Mouse (Mus musculus): Measurements from ENCODE around the gene Dennd6a. TPM values are rescaled to one million over a fixed set of nuclear protein-coding genes. Genes with fewer than 3 reads are reported as not detected.
"Not testable (repeated sequence)": the region's sequence is repeated elsewhere in the genome, so short reads cannot be mapped to it uniquely, and the experiment has no call there.

Gene Dennd6a
- 18.0 and 18.3 TPM in 2 replicates for polyA plus RNA-seq (2015; fragmentation: Nextera tagmentation; extraction: Ambion mirVana)

- H3K4me2 ChIP-seq; ATAC-seq (ENCODE audit: low FRiP score, low read depth); H3K9ac ChIP-seq; H3K36me3 ChIP-seq; H3K4me1 ChIP-seq (replicated peaks); H3K27me3 ChIP-seq; H3K9me3 ChIP-seq; H3K4me3 ChIP-seq; H3K27ac ChIP-seq (replicated peaks): not testable (repeated sequence)
- WGBS = 87% methylated on average over 5 of the region's 5 CpGs
Observed at GRCm38 (mm10) chr14:26573556-26573955, at the start of gene Dennd6a. TSS of gene Dennd6a (plus strand) at chr14:26573856.

GRCm38 (mm10) chr14:26525955-26526354 is 47.7 kb upstream of the Dennd6a start:
- Histone ChIP-seq H3K9me3 (no peaks in the 10 kb centered on the region), H3K4me1 (replicated peaks) (peaks cover 23% of the 10 kb centered on the region), H3K36me3 (no peaks in the 10 kb centered on the region), H3K9ac (no peak overlapping the region), H3K4me3 (no peak overlapping the region), H3K27ac (replicated peaks) (no peak overlapping the region), H3K27me3 (no peaks in the 10 kb centered on the region), H3K4me2 (no peak overlapping the region)
- ATAC-seq (ENCODE audit: low FRiP score, low read depth) = no peak
- WGBS = 43% methylated on average over 3 of the region's 3 CpGs

GRCm38 (mm10) chr14:26528296-26528695 is 45.4 kb upstream of the Dennd6a start:
- Histone ChIP-seq H3K9ac (no peak overlapping the region), H3K4me1 (replicated peaks) (peaks cover 44% of the 10 kb centered on the region), H3K9me3 (no peaks in the 10 kb centered on the region), H3K27ac (replicated peaks) (no peak overlapping the region), H3K4me3 (no peak overlapping the region), H3K36me3 (no peaks in the 10 kb centered on the region), H3K4me2 (no peak overlapping the region), H3K27me3 (no peaks in the 10 kb centered on the region)
- ATAC-seq (ENCODE audit: low FRiP score, low read depth) = no peak
- WGBS = 87% methylated on average over 2 of the region's 2 CpGs

- Histone ChIP-seq H3K27me3 (no peaks in the 10 kb centered on the region), H3K9ac (no peak overlapping the region), H3K4me3 (no peak overlapping the region), H3K4me1 (replicated peaks) (peaks cover 46% of the 10 kb centered on the region), H3K9me3 (no peaks in the 10 kb centered on the region), H3K4me2 (peak overlapping the region; percentile 3; the same call in 1 of the 2 replicates), H3K36me3 (no peaks in the 10 kb centered on the region), H3K27ac (replicated peaks) (no peak overlapping the region)
- 48% methylated on average over 7 of the region's 7 CpGs for WGBS
- no peak for ATAC-seq (ENCODE audit: low FRiP score, low read depth)
Observed at GRCm38 (mm10) chr14:26530350-26530749, 43.3 kb upstream of the Dennd6a start.

GRCm38 (mm10) chr14:26531410-26532313 is 42.0 kb upstream of the Dennd6a start:
- no peaks in the 10 kb centered on the region for H3K9me3 ChIP-seq
- H3K9ac ChIP-seq = no peak overlapping the region
- peak overlapping the region; percentile 79 for H3K4me2 ChIP-seq
- peaks cover 40% of the 10 kb centered on the region for H3K4me1 ChIP-seq (replicated peaks)
- H3K36me3 ChIP-seq = no peaks in the 10 kb centered on the region
- no peak for ATAC-seq (ENCODE audit: low FRiP score, low read depth)
- 0 out of 2 replicates have a peak overlapping the region, but pooled peaks have one; percentile 12 for H3K4me3 ChIP-seq
- H3K27ac ChIP-seq (replicated peaks) = no peak overlapping the region
- WGBS = 82% methylated on average over 10 of the region's 10 CpGs
- H3K27me3 ChIP-seq = no peaks in the 10 kb centered on the region

- no peak for ATAC-seq (ENCODE audit: low FRiP score, low read depth)
- H3K9ac ChIP-seq = peak overlapping the region; percentile 94; the same call in 1 of the 2 replicates
- no peaks in the 10 kb centered on the region for H3K27me3 ChIP-seq
- peak overlapping the region; percentile 79 for H3K4me3 ChIP-seq
- no peak overlapping the region for H3K27ac ChIP-seq (replicated peaks)
- 59% methylated on average over 9 of the region's 9 CpGs for WGBS
- H3K36me3 ChIP-seq = no peaks in the 10 kb centered on the region
- peaks cover 37% of the 10 kb centered on the region for H3K4me1 ChIP-seq (replicated peaks)
- peak overlapping the region; percentile 79 for H3K4me2 ChIP-seq
- no peaks in the 10 kb centered on the region for H3K9me3 ChIP-seq
Observed at GRCm38 (mm10) chr14:26532752-26533151, 40.9 kb upstream of the Dennd6a start.

GRCm38 (mm10) chr14:26533267-26533666 is 40.4 kb upstream of the Dennd6a start:
- Histone ChIP-seq H3K9me3 (no peaks in the 10 kb centered on the region), H3K4me1 (replicated peaks) (peaks cover 37% of the 10 kb centered on the region), H3K36me3 (no peaks in the 10 kb centered on the region), H3K9ac (peak overlapping the region; percentile 94), H3K27ac (replicated peaks) (no peak overlapping the region), H3K4me2 (peak overlapping the region; percentile 79), H3K4me3 (peak overlapping the region; percentile 79), H3K27me3 (no peaks in the 10 kb centered on the region)
- ATAC-seq (ENCODE audit: low FRiP score, low read depth) = no peak
- WGBS = 21% methylated on average over 19 of the region's 19 CpGs

GRCm38 (mm10) chr14:26533821-26534756 is 39.6 kb upstream of the Dennd6a start:
- Histone ChIP-seq H3K9ac (peak overlapping the region; percentile 94), H3K4me3 (peak overlapping the region; percentile 79), H3K4me2 (peak overlapping the region; percentile 79), H3K4me1 (replicated peaks) (peaks cover 37% of the 10 kb centered on the region), H3K27ac (replicated peaks) (peak overlapping the region; percentile 87), H3K9me3 (no peaks in the 10 kb centered on the region), H3K36me3 (no peaks in the 10 kb centered on the region), H3K27me3 (no peaks in the 10 kb centered on the region)
- WGBS = under 1% methylated on average over 78 of the region's 92 CpGs
- ATAC-seq (ENCODE audit: low FRiP score, low read depth) = peak; percentile 85

GRCm38 (mm10) chr14:26534757-26535479 is 38.7 kb upstream of the Dennd6a start, which contains the start of gene Slmap:
TSS of gene Slmap (minus strand) at chr14:26534931.
- Histone ChIP-seq H3K4me3 (peak within 1 kb of the TSS; percentile 79), H3K4me1 (replicated peaks) (peaks cover 33% of the 10 kb centered on the region), H3K27ac (replicated peaks) (peak within 1 kb of the TSS; percentile 87), H3K36me3 (no peaks in the 10 kb centered on the region), H3K4me2 (peak within 1 kb of the TSS; percentile 79), H3K9me3 (no peaks in the 10 kb centered on the region), H3K27me3 (no peaks in the 10 kb centered on the region), H3K9ac (peak within 1 kb of the TSS; percentile 94)
- WGBS = 14% methylated on average over 31 of the region's 33 CpGs
- ATAC-seq (ENCODE audit: low FRiP score, low read depth) = peak; percentile 96

GRCm38 (mm10) chr14:26539241-26539640 is 34.4 kb upstream of the Dennd6a start:
- H3K9ac ChIP-seq = no peak overlapping the region
- no peaks in the 10 kb centered on the region for H3K27me3 ChIP-seq
- ATAC-seq (ENCODE audit: low FRiP score, low read depth) = no peak
- H3K4me1 ChIP-seq (replicated peaks) = no peaks in the 10 kb centered on the region
- 91% methylated on average over 4 of the region's 4 CpGs for WGBS
- H3K4me2 ChIP-seq = no peak overlapping the region
- no peaks in the 10 kb centered on the region for H3K36me3 ChIP-seq
- no peak overlapping the region for H3K4me3 ChIP-seq
- H3K9me3 ChIP-seq = no peaks in the 10 kb centered on the region
- no peak overlapping the region for H3K27ac ChIP-seq (replicated peaks)

- no peaks in the 10 kb centered on the region for H3K27me3 ChIP-seq
- no peaks in the 10 kb centered on the region for H3K9me3 ChIP-seq
- H3K4me2 ChIP-seq = no peak overlapping the region
- 80% methylated on average over 1 of the region's 1 CpGs for WGBS
- no peak overlapping the region for H3K4me3 ChIP-seq
- H3K9ac ChIP-seq = no peak overlapping the region
- H3K36me3 ChIP-seq = no peaks in the 10 kb centered on the region
- H3K4me1 ChIP-seq (replicated peaks) = no peaks in the 10 kb centered on the region
- ATAC-seq (ENCODE audit: low FRiP score, low read depth) = no peak
- no peak overlapping the region for H3K27ac ChIP-seq (replicated peaks)
Observed at GRCm38 (mm10) chr14:26540577-26540976, 33.1 kb upstream of the Dennd6a start.

Measured in hindbrain, embryonic 15.5 days (tissue).